Mouse (Mus musculus): ENCODE measurements at regions not wholly inside any gene's neighbourhood (a gene's known extent, or its start where the extent isn't known, plus 50 kb on each side); places are given as distances from the start of the nearest gene placed in this dataset.

DNA sequence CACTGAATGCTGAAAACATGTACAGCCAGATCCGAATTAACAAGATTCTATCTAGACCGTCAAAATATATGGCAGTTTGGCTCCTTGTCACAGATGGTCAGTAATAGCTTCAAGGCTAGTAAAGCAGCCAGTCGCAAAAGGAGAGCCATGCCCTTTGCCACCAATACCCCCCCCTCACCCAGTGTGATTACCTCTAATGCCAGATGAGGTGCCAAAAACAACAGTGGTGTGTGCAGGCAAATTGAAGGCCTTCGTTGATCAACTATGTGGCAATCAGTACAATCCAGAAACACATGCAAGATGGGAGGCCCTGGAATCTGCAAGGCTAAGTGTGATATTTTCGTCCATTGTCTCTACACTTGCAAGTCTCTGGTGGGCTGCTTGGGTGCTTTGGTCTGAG lies 75.8 kb upstream of the Kcnd3 start:
- DNase-seq (ENCODE audit: low spot score) = no peak

DNA sequence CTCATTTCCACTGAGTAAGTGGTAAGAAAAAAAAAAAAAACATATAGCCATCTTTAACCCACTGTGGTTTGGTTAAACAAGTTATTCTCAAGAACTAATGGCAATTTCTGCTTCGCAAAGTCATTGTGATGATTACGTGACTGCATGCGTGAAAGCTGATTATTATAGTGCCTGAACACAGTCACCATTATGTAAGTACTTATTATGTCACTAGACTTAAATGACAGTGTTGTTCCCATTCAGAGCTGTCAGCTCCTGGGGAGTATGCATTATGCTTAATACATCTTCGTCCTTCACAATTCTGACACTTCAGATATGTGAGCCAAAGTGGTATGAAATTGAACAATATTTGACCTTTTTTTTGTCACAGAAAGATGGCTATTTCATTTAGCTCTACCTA lies 71.3 kb upstream of the Kcnd3 start:
- DNase-seq (ENCODE audit: low spot score) = no peak

DNA sequence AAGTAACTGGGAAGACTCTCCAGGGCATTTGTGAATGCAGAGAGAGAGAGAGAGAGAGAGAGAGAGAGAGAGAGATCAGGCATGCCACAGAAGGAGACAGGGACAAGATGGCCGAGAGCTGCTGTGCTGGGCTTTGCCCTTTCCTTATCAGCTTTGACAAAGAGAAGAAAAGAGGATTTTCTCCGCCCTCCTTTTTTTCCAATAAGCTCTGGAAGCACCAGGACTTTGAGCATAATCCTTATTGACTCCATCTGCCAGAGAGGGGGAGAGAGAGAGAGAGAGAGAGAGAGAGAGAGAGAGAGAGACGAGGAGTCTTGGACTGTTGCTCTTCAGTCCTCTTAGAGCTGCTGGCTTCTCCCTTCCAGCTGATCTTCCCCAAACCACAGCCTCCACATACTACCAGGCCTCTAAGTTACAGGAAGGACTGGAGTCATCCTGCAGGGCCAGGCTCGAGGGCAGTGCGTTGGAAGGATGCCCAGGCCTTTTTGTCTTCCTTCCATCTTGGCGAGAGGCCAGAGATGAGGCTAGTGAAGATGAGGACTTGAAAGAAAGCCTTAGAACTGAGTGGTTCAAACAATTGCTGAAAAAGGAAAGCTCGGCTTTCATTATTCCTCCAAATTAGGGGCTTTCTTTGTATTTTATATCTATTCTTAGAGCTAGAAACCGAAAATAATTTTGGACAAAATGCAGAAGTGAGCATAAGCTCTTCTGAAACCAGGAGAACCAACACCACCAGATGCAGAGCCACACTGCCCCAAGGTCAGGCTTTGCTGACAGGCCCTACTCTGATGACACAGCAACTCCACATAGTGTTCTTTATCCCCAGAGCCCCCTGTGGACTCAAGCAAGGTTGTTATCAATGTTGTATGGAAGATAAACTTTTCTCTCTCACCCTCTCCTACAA lies 59.3 kb upstream of the Kcnd3 start:
- DNase-seq (ENCODE audit: low spot score) = peak; percentile 74

All from ovary, postnatal 36 days (tissue).